Mouse (Mus musculus) MEL (cell line): Measurements from ENCODE around the gene Tdpoz1. TPM values are rescaled to one million over a fixed set of nuclear protein-coding genes. Genes with fewer than 3 reads are reported as not detected.
"Not testable (repeated sequence)": the region's sequence is repeated elsewhere in the genome, so short reads cannot be mapped to it uniquely, and the experiment has no call there.

Experiments
- DNase-seq: peaks from one replicate; pipeline ENCODE4 v3.0.0; 2011; ENCODE audit warnings: low read depth, low spot score
- H3K27ac ChIP-seq: 2 replicates; pipeline ENCODE4 v1.5.1; 2012; ENCODE audit warnings: low read depth, mild to moderate bottlenecking, control low read depth, low read length, moderate library complexity; ENCODE audit not compliant: control insufficient read depth
- H3K27me3 ChIP-seq, 2 experiments: fragments of 150-350 bp in 1 of 2; sonication (generic) in 1 of 2; 2 replicates each; pipeline ENCODE4 v1.6.1; 2012; ENCODE audit warnings: low read length in 2 of 2, mild to moderate bottlenecking in 2 of 2, improper control_type of control experiment in 1 of 2, moderate library complexity in 1 of 2; ENCODE audit not compliant: insufficient read depth in 2 of 2, control insufficient read depth in 1 of 2
- H3K36me3 ChIP-seq, 2 experiments: 2 replicates each; pipeline ENCODE4 v1.6.1; 2012 to 2014; ENCODE audit warnings: low read length in 2 of 2, improper control_type of control experiment in 1 of 2, inconsistent platforms in 1 of 2, mild to moderate bottlenecking in 1 of 2; ENCODE audit not compliant: insufficient read depth in 2 of 2, control insufficient read depth in 1 of 2
- H3K4me1 ChIP-seq, 2 experiments: fragments of 150-350 bp in 1 of 2; sonication (generic) in 1 of 2; 2 replicates each; pipeline ENCODE4 v1.6.1; 2012; ENCODE audit warnings: low read length in 2 of 2, improper control_type of control experiment in 1 of 2, mild to moderate bottlenecking in 1 of 2; ENCODE audit not compliant: insufficient read depth in 2 of 2, control insufficient read depth in 1 of 2
- H3K4me3 ChIP-seq, 2 experiments: fragments of 150-350 bp in 1 of 2; sonication (generic) in 1 of 2; 2 replicates each; pipeline ENCODE4 v1.5.1; 2012; ENCODE audit warnings: low read depth in 2 of 2, low read length in 2 of 2, mild to moderate bottlenecking in 2 of 2, moderate library complexity in 2 of 2, control low read depth in 1 of 2, improper control_type of control experiment in 1 of 2; ENCODE audit not compliant: control insufficient read depth in 1 of 2, insufficient read depth in 1 of 2
- H3K79me2 ChIP-seq: 2 replicates; pipeline ENCODE4 v1.6.1; 2012; ENCODE audit warnings: mild to moderate bottlenecking, low read length, moderate library complexity; ENCODE audit not compliant: control insufficient read depth, poor library complexity, insufficient read depth
- H3K9ac ChIP-seq: 2 replicates; pipeline ENCODE4 v1.6.1; 2012; ENCODE audit warnings: low read depth, mild to moderate bottlenecking, control low read depth, low read length, moderate library complexity; ENCODE audit not compliant: control insufficient read depth, poor library complexity, severe bottlenecking
- H3K9me3 ChIP-seq: fragments of 150-350 bp; sonication (generic); replicated peaks from 2 replicates; pipeline ENCODE4 v1.6.1; 2012; ENCODE audit warnings: mild to moderate bottlenecking, low read length, improper control_type of control experiment, moderate library complexity; ENCODE audit not compliant: insufficient read depth
- CHD1 ChIP-seq: IDR thresholded peaks from 2 replicates; pipeline ENCODE4 v1.6.1; 2012; ENCODE audit warnings: low read depth, mild to moderate bottlenecking, inconsistent platforms, low read length, improper control_type of control experiment
- CTCF ChIP-seq, 3 experiments: IDR thresholded peaks in 2 of 3; conservative IDR thresholded peaks in 1 of 3; 2 replicates each; pipeline ENCODE4 v1.5.1; 2011 to 2012; ENCODE audit warnings: low read length in 3 of 3, low read depth in 2 of 3, mild to moderate bottlenecking in 2 of 3, improper control_type of control experiment in 1 of 3, inconsistent platforms in 1 of 3, mixed read lengths in 1 of 3, moderate library complexity in 1 of 3; ENCODE audit not compliant: control insufficient read depth in 1 of 3, insufficient read depth in 1 of 3, poor library complexity in 1 of 3, severe bottlenecking in 1 of 3
- ELF1 ChIP-seq: IDR thresholded peaks from 2 replicates; pipeline ENCODE4 v1.6.1; 2014; ENCODE audit warnings: low read depth, mild to moderate bottlenecking, inconsistent platforms, low read length, improper control_type of control experiment, moderate library complexity
- KAT2A ChIP-seq: conservative IDR thresholded peaks from 2 replicates; pipeline ENCODE4 v1.6.1; 2012; ENCODE audit warnings: low read depth, low read length, improper control_type of control experiment, inconsistent platforms
- MAZ ChIP-seq: IDR thresholded peaks from 2 replicates; pipeline ENCODE4 v1.6.1; 2012; ENCODE audit warnings: low read depth, mild to moderate bottlenecking, inconsistent platforms, low read length, improper control_type of control experiment
- MEF2A ChIP-seq: IDR thresholded peaks from 2 replicates; pipeline ENCODE4 v1.6.1; 2014; ENCODE audit warnings: low read depth, mild to moderate bottlenecking, inconsistent platforms, low read length, improper control_type of control experiment; ENCODE audit not compliant: poor library complexity, insufficient replicate concordance, severe bottlenecking; ENCODE audit errors: extremely low read depth
- POLR2AphosphoS2 ChIP-seq: IDR thresholded peaks from 2 replicates; pipeline ENCODE4 v1.6.1; 2011; ENCODE audit warnings: low read length, improper control_type of control experiment
- TAL1 ChIP-seq: IDR thresholded peaks from 2 replicates; pipeline ENCODE4 v1.6.1; 2012; ENCODE audit warnings: mild to moderate bottlenecking, inconsistent platforms, low read length, moderate library complexity, mixed read lengths
- TCF12 ChIP-seq: IDR thresholded peaks from 2 replicates; pipeline ENCODE4 v1.6.1; 2014; ENCODE audit warnings: low read depth, mild to moderate bottlenecking, inconsistent platforms, low read length, improper control_type of control experiment, moderate library complexity
- UBTF ChIP-seq: IDR thresholded peaks from 2 replicates; pipeline ENCODE4 v1.6.1; 2012; ENCODE audit warnings: low read depth, mild to moderate bottlenecking, inconsistent platforms, low read length, improper control_type of control experiment, moderate library complexity, borderline replicate concordance; ENCODE audit not compliant: insufficient read depth
- polyA plus RNA-seq, 2 experiments: library from polyadenylated mRNA; stranded (reverse) in 1 of 2; unstranded in 1 of 2; fragments of >175 nt in 1 of 2; fragments of >200 nt in 1 of 2; gene quantifications; 2 replicates each; pipeline versions ENCODE4 v1.2.1 to v1.2.4; 2012; ENCODE audit warnings: low replicate concordance in 2 of 2, low read depth in 1 of 2; ENCODE audit not compliant: insufficient read length in 2 of 2, insufficient read depth in 1 of 2, missing spikeins in 1 of 2
- total RNA-seq: library from RNA; depleted of rRNA; stranded (reverse); fragments of 300-350 nt; gene quantifications from 2 replicates; pipeline ENCODE4 v1.2.3, GENCODE M21; 2012; rRNA removed

The Tdpoz1 gene
- not detected in 2 replicates for total RNA-seq
- polyA plus RNA-seq, result not detected

- not testable (repeated sequence) for H3K9me3 ChIP-seq, H3K27ac ChIP-seq, H3K4me1 ChIP-seq, DNase-seq, H3K79me2 ChIP-seq, H3K9ac ChIP-seq, H3K27me3 ChIP-seq, H3K36me3 ChIP-seq, H3K4me3 ChIP-seq
These were observed at the start of gene Tdpoz1 for GRCm38 (mm10) chr3:93676210-93676609. Tdpoz1 (minus strand) TSS chr3:93676310.

DNA sequence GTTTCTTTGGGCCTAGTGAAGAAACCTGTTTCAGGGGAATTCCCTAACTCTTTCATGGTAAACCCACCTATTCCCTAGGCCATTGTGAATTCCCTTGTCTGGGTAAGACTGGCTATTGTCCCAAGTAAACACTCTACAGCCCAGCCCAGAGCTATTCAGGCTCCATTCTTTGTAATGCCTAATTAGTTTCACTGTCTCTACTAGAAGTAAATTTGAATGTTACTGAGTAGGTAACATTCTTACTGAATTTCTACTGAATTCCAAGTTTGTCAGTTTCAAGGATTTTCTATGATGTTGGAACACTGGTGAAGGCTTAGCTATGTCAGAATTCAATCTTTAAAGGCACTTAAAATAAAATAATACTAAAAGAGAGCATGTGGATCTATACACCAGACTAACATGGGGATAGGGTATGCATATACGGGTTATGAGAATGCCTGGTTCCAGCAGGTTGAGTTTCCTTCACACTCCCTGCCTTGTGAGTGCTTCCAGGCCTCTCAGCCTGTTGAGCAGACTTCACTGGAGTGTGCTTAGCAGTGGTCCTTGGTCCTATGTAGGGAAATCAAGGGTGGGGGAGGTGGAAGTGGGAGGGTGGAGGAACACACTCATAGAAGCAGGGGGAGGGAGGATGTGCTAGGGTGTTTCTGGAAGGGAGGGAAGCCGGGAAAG lies 33.0 kb upstream of the Tdpoz1 start:
- not testable (repeated sequence) for DNase-seq, H3K27ac ChIP-seq, H3K4me3 ChIP-seq, H3K36me3 ChIP-seq, H3K9me3 ChIP-seq, H3K4me1 ChIP-seq, H3K79me2 ChIP-seq, H3K27me3 ChIP-seq, H3K9ac ChIP-seq

DNA sequence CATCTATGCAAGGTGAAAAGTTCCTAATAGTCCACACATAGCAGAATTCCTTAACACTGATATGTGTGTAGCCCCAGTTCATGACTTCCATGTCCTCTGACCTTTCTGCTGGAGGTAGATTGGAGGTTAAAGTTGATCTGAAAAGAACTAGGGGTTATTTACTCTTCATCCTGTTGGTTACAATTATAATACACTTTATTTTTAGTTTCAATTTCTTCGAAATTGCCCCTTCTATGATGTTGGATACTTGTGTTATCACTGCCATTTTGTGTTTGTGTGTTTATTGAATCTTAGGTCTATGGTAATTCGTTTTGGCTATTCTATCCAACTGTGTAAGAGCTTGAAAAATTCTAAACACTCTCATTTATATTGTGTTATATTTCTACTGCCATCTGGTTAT lies 16.9 kb upstream of the Tdpoz1 start, which contains the start of gene Gm37596:
Gm37596 (minus strand) TSS at position 101 of the 400 bp plus-strand sequence.
- H3K9ac ChIP-seq, DNase-seq, H3K4me1 ChIP-seq, H3K27ac ChIP-seq, H3K27me3 ChIP-seq, H3K79me2 ChIP-seq, H3K4me3 ChIP-seq, H3K36me3 ChIP-seq, H3K9me3 ChIP-seq: not testable (repeated sequence)

- H3K79me2 ChIP-seq, H3K27me3 ChIP-seq, H3K4me3 ChIP-seq, H3K4me1 ChIP-seq, H3K9me3 ChIP-seq, H3K9ac ChIP-seq, H3K36me3 ChIP-seq, DNase-seq, H3K27ac ChIP-seq: not testable (repeated sequence)
These were observed 5.2 kb downstream of the Tdpoz1 start for GRCm38 (mm10) chr3:93670805-93671503.

DNA sequence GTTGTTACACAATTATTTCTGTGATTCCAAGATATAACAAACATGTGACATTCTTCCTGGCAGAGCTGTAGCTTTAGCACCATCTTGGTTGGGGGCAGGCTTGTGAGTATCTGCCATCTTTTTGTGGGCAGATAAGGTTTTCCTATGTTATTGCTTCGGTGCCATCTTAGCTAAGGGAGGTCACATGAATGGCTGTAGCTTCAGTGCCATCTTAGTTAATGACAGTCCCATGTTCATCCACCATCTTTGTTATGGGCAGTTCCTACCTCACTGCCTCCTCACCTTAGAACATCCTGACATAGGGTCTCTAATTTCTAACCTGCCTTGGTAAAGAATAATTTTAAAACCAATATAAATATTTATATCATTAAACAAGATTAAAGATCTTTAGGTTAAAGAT lies 21.9 kb downstream of the Tdpoz1 start:
- Histone ChIP-seq H3K9ac (no peak overlapping the region), H3K79me2 (no peaks in the 10 kb centered on the region), H3K9me3 (no peaks in the 10 kb centered on the region), H3K4me3 (no peak overlapping the region), H3K27ac (no peak overlapping the region), H3K36me3 (no peaks in the 10 kb centered on the region), H3K27me3 (no peaks in the 10 kb centered on the region), H3K4me1 (no peaks in the 10 kb centered on the region)
- TF ChIP-seq TAL1 (no peak), MAZ (no peak), CHD1 (no peak), POLR2AphosphoS2 (no peak), TCF12 (no peak), UBTF (no peak), KAT2A (no peak), ELF1 (no peak), MEF2A (no peak), CTCF (IDR thresholded peaks at IDR 0.05 in 2 of 3, conservative IDR thresholded peaks at IDR 0.05 in 1 of 3; ENCODE audit: control insufficient read depth in 1 of 3, insufficient read depth in 1 of 3, low read depth in 2 of 3, low read length in 3 of 3, poor library complexity in 1 of 3, severe bottlenecking in 1 of 3) (no peak)
- DNase-seq, result no peak
